Mouse (Mus musculus): ENCODE measurements at regions not wholly inside any gene's neighbourhood (a gene's known extent, or its start where the extent isn't known, plus 50 kb on each side); places are given as distances from the start of the nearest gene placed in this dataset.
A peak's percentile ranks its signal among the peaks of the same experiment; 100 is the strongest.

DNA sequence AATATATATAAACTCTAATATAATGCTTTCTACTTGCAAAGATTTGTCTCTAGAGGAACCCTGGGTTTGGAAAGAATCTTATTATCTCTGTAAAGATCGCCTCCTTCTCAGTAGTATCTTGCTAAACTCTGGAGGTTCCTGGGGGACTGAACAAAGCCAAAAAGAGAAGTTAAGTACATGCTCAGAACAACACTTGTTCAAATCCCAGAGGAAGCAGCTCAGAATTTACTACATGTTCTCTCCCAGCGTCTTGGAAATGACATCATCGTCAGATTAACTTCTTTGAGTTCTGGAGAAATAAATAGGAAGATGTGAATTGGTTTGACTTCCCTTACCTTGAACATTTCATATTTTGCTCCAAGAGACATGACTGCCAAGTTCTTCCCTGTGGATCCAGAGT is 77.7 kb upstream of the Thbs1 start:
- Histone ChIP-seq H3K36me3 (ENCODE audit: control insufficient read depth, insufficient read depth, low read length) (no peaks in the 10 kb centered on the region), H3K27ac (ENCODE audit: low read length) (no peak overlapping the region), H3K4me2 (ENCODE audit: low read depth, low read length) (no peak overlapping the region), H3K9me3 (replicated peaks; ENCODE audit: control insufficient read depth, low read length) (no peaks in the 10 kb centered on the region), H3K4me3 (replicated peaks; ENCODE audit: low read length) (no peak overlapping the region), H3K27me3 (ENCODE audit: control insufficient read depth, insufficient read depth, low read length) (no peaks in the 10 kb centered on the region), H3K9ac (ENCODE audit: low read length) (no peak overlapping the region), H3K4me1 (ENCODE audit: control insufficient read depth, insufficient read depth, low read length) (peaks cover 7% of the 10 kb centered on the region; the same call in 1 of the 2 replicates)
- no peak for ATAC-seq (ENCODE audit: insufficient read depth, low FRiP score)
- 79% methylated on average over 3 of the region's 3 CpGs for WGBS

DNA sequence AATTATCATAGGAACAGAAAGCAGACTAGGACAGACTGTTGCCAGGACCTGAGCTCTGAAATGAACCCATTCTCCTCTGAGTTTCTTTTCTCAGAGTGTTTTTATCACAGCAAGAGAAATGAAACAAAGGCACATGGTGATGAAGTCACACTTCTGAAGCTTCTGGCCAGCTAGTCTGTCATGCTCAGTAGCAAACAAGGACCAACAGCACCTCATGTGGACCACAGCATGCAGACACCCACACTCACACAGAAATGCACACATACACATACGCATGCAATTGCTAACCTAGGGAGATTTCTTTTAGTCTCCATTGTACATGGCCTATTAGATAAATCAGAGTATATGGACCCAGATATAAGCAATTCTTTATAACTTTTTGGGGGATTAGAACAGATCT is 76.3 kb upstream of the Thbs1 start:
- no peak overlapping the region for H3K4me3 ChIP-seq (replicated peaks; ENCODE audit: low read length)
- 97% methylated on average over 1 of the region's 1 CpGs for WGBS
- H3K27me3 ChIP-seq (ENCODE audit: control insufficient read depth, insufficient read depth, low read length), result no peaks in the 10 kb centered on the region
- no peak overlapping the region for H3K27ac ChIP-seq (ENCODE audit: low read length)
- no peak overlapping the region for H3K4me2 ChIP-seq (ENCODE audit: low read depth, low read length)
- H3K4me1 ChIP-seq (ENCODE audit: control insufficient read depth, insufficient read depth, low read length), result peaks cover 14% of the 10 kb centered on the region
- ATAC-seq (ENCODE audit: insufficient read depth, low FRiP score), result no peak
- H3K9ac ChIP-seq (ENCODE audit: low read length), result no peak overlapping the region
- no peaks in the 10 kb centered on the region for H3K36me3 ChIP-seq (ENCODE audit: control insufficient read depth, insufficient read depth, low read length)
- no peaks in the 10 kb centered on the region for H3K9me3 ChIP-seq (replicated peaks; ENCODE audit: control insufficient read depth, low read length)

DNA sequence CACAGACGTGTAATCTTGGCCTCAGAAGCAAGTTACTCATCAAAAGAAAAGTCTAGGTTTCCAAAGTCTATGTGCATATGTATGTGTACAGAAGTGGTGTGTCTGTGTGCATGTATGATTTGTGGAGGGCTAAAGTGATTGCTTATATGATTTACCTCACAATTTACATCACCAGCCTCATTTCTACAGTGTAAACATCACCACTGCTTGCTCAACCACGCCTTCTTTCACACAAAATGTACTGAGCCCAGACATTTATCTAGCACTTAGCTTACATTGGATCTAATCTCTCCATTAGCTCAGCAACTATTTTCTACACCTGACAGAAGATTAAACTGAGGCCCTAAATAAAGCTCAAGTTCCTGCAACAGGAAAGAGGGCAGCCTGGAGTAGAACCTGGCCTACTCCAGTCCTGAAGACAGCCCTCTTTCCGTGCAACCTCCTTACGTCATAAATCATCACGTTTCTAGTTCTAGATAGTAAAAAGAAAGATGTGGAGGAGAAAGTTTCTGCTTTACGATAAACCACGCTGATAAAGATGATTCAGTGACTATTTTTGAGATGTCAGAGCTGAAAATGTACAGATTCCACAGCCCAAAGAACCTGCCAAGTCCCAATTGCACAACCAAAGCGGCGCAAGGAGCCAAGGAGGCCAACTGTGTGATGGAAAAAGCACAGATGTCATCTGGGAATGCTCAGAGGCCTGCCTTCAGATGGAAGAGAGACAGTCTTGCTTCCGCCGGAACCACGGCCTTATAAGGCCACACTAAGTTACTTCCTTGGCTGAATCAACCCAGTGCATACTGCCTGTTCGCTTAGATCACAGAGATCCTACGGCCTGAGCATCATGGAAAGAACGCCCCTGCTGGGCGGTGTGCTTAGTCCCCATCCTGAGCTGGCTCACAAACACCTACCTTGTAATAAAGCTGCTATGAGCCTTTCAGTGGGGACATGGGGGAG is 72.5 kb upstream of the Thbs1 start:
- no peak overlapping the region for H3K4me3 ChIP-seq (replicated peaks; ENCODE audit: low read length)
- no peaks in the 10 kb centered on the region for H3K27me3 ChIP-seq (ENCODE audit: control insufficient read depth, insufficient read depth, low read length)
- no peaks in the 10 kb centered on the region for H3K36me3 ChIP-seq (ENCODE audit: control insufficient read depth, insufficient read depth, low read length)
- H3K4me1 ChIP-seq (ENCODE audit: control insufficient read depth, insufficient read depth, low read length), result peaks cover 19% of the 10 kb centered on the region
- peak; percentile 82 for ATAC-seq (ENCODE audit: insufficient read depth, low FRiP score)
- peak overlapping the region; percentile 60 for H3K27ac ChIP-seq (ENCODE audit: low read length)
- H3K4me2 ChIP-seq (ENCODE audit: low read depth, low read length), result no peak overlapping the region
- H3K9ac ChIP-seq (ENCODE audit: low read length), result no peak overlapping the region
- no peaks in the 10 kb centered on the region for H3K9me3 ChIP-seq (replicated peaks; ENCODE audit: control insufficient read depth, low read length)
- WGBS, result 56% methylated on average over 16 of the region's 16 CpGs

DNA sequence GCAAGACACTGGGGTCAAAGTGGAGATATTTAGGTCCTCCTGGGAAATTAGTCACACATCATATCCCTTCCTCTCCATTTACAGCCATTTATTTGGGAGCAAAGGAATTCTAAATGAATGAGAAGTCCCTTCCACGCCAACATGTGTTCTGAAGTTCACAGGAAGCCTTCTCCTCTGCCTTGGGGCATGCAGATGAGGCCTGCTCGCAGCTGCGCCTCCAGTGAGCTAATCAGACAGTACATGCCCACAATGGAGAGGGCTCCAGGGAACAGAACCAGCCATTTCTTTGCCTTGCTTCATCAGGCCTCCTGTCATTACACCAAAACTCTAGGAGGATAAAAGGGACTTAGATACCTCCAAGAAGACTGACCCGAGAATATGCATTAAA is 71.9 kb upstream of the Thbs1 start:
- Histone ChIP-seq H3K9me3 (replicated peaks; ENCODE audit: control insufficient read depth, low read length) (no peaks in the 10 kb centered on the region), H3K27ac (ENCODE audit: low read length) (peak overlapping the region; percentile 60), H3K4me1 (ENCODE audit: control insufficient read depth, insufficient read depth, low read length) (peaks cover 19% of the 10 kb centered on the region), H3K9ac (ENCODE audit: low read length) (no peak overlapping the region; the same call in 1 of the 2 replicates), H3K4me3 (replicated peaks; ENCODE audit: low read length) (no peak overlapping the region), H3K4me2 (ENCODE audit: low read depth, low read length) (no peak overlapping the region), H3K36me3 (ENCODE audit: control insufficient read depth, insufficient read depth, low read length) (no peaks in the 10 kb centered on the region), H3K27me3 (ENCODE audit: control insufficient read depth, insufficient read depth, low read length) (no peaks in the 10 kb centered on the region)
- ATAC-seq (ENCODE audit: insufficient read depth, low FRiP score), result no peak
- 71% methylated on average over 4 of the region's 4 CpGs for WGBS

DNA sequence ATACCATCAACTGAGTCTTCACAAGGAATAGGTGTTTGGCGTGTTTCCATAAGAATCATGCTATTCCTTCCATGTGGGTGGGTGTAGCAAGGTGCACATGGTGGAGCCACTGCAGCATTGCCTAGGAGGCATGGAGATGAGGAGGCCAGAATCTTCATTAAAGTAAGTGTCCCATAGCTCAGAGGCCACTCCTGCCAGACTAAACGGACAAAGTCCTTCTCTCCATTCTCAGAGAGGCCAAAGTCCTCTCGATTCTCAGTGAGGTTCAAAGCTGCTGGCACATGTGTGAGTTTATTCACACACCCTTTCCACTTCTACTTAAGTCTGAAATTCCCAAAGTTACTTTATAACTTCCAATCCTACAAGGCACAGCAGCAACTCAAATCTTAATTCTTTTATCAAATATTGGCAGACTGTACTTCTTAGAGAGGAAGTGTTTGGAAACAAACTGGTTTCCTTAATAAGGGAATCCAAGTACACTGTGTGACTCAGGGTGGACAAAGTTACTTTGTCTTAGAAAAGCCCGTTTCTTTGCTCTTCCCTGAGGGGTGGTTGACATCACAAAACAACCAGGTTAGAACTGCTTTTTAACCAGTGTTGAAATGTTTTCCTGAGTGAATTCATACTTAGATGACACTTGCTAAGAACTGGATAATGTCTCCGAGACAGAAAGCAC is 69.2 kb upstream of the Thbs1 start:
- no peaks in the 10 kb centered on the region for H3K27me3 ChIP-seq (ENCODE audit: control insufficient read depth, insufficient read depth, low read length)
- no peaks in the 10 kb centered on the region for H3K9me3 ChIP-seq (replicated peaks; ENCODE audit: control insufficient read depth, low read length)
- no peak for ATAC-seq (ENCODE audit: insufficient read depth, low FRiP score)
- H3K9ac ChIP-seq (ENCODE audit: low read length), result no peak overlapping the region
- no peak overlapping the region for H3K4me3 ChIP-seq (replicated peaks; ENCODE audit: low read length)
- H3K27ac ChIP-seq (ENCODE audit: low read length), result no peak overlapping the region
- no peak overlapping the region for H3K4me2 ChIP-seq (ENCODE audit: low read depth, low read length)
- WGBS, result 58% methylated on average over 5 of the region's 5 CpGs
- H3K4me1 ChIP-seq (ENCODE audit: control insufficient read depth, insufficient read depth, low read length), result peaks cover 19% of the 10 kb centered on the region
- no peaks in the 10 kb centered on the region for H3K36me3 ChIP-seq (ENCODE audit: control insufficient read depth, insufficient read depth, low read length)

DNA sequence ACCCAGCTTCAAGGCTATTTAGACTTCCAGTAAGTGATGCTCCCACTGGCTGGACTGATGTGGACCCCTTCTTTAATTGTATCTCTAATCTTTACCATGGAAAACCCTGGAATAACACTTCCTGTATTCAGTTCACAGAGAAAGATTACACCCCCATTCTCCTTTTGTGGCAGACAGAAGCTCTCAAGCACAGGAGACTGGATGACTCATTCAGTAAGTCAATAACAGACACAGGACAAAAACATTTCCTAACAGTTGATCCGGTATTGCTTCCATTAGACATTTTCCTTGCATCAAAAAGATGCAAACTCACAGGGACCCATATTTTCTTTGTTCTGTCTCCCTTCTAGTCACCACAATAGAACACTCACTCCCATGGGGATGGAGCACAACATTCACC is 67.0 kb upstream of the Thbs1 start:
- Histone ChIP-seq H3K4me1 (ENCODE audit: control insufficient read depth, insufficient read depth, low read length) (peaks cover 9% of the 10 kb centered on the region), H3K9me3 (replicated peaks; ENCODE audit: control insufficient read depth, low read length) (no peaks in the 10 kb centered on the region), H3K4me3 (replicated peaks; ENCODE audit: low read length) (no peak overlapping the region), H3K4me2 (ENCODE audit: low read depth, low read length) (no peak overlapping the region), H3K36me3 (ENCODE audit: control insufficient read depth, insufficient read depth, low read length) (no peaks in the 10 kb centered on the region), H3K27me3 (ENCODE audit: control insufficient read depth, insufficient read depth, low read length) (no peaks in the 10 kb centered on the region), H3K9ac (ENCODE audit: low read length) (no peak overlapping the region), H3K27ac (ENCODE audit: low read length) (no peak overlapping the region)
- 23% methylated on average over 1 of the region's 1 CpGs for WGBS
- no peak for ATAC-seq (ENCODE audit: insufficient read depth, low FRiP score)

DNA sequence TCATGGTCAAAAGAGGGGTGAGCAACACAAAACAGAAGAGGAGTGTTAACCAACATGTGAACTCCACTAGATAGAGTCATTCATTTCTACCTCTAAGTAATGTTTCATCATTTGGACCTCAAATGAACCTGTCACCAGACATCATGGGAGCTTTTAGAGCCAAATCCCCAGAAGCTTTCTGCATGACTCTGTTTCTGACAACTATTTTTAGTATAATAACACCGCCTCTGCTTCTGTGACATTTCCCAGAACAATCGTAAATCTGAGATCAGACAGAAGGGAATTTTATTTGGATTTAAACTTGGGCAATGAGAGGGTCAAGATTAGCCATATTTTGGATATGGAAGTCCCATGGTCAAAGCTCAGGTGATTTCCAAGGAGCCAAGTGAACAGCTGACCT is 61.4 kb upstream of the Thbs1 start:
- H3K4me1 ChIP-seq (ENCODE audit: control insufficient read depth, insufficient read depth, low read length), result no peaks in the 10 kb centered on the region
- H3K4me3 ChIP-seq (replicated peaks; ENCODE audit: low read length), result no peak overlapping the region
- no peak overlapping the region for H3K4me2 ChIP-seq (ENCODE audit: low read depth, low read length)
- H3K27me3 ChIP-seq (ENCODE audit: control insufficient read depth, insufficient read depth, low read length), result no peaks in the 10 kb centered on the region
- H3K27ac ChIP-seq (ENCODE audit: low read length), result no peak overlapping the region
- no peaks in the 10 kb centered on the region for H3K9me3 ChIP-seq (replicated peaks; ENCODE audit: control insufficient read depth, low read length)
- no peaks in the 10 kb centered on the region for H3K36me3 ChIP-seq (ENCODE audit: control insufficient read depth, insufficient read depth, low read length)
- WGBS, result 63% methylated on average over 2 of the region's 2 CpGs
- H3K9ac ChIP-seq (ENCODE audit: low read length), result no peak overlapping the region
- no peak for ATAC-seq (ENCODE audit: insufficient read depth, low FRiP score)

DNA sequence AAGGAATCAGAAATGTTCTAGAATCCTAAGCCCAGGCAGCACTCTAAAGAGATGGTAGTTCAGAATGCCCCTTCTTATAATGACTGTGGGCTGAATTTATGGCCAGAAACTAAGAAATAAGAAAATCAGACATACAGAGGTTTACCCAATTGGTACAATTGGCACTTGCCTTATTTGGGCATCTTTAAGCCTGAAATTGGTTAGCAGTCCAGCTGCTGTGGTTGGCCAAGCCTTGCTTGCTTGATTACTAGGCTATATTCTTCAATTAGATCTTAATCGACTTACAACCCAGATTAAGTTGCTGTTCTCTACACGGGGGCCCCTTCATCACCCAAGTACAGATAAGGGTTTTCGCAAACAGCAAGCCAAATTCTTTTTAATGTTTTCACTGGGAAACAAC is 60.1 kb upstream of the Thbs1 start:
- Histone ChIP-seq H3K36me3 (ENCODE audit: control insufficient read depth, insufficient read depth, low read length) (no peaks in the 10 kb centered on the region), H3K9ac (ENCODE audit: low read length) (no peak overlapping the region), H3K27ac (ENCODE audit: low read length) (no peak overlapping the region), H3K4me3 (replicated peaks; ENCODE audit: low read length) (no peak overlapping the region), H3K4me2 (ENCODE audit: low read depth, low read length) (no peak overlapping the region), H3K27me3 (ENCODE audit: control insufficient read depth, insufficient read depth, low read length) (no peaks in the 10 kb centered on the region), H3K4me1 (ENCODE audit: control insufficient read depth, insufficient read depth, low read length) (no peaks in the 10 kb centered on the region), H3K9me3 (replicated peaks; ENCODE audit: control insufficient read depth, low read length) (no peaks in the 10 kb centered on the region)
- ATAC-seq (ENCODE audit: insufficient read depth, low FRiP score), result no peak
- 87% methylated on average over 3 of the region's 3 CpGs for WGBS

DNA sequence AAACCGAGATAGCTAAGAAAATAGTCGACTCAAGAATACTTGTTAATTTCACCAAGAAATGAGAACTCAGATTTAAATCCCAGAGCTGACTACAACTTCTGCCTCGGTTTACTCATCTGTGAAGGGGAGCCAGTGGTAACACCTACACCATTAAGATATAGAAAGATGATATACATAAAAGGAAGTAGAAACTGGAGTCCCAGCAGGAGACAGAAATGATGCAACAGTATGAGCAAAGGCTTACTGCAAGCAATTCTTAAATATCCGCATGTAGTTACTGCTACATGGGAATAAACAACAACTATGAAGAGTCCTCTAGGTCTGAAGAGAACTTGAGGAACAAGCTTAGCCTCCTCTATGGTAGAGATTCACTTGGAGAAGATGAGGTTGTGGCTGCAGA is 58.2 kb upstream of the Thbs1 start:
- H3K9ac ChIP-seq (ENCODE audit: low read length), result no peak overlapping the region
- no peaks in the 10 kb centered on the region for H3K4me1 ChIP-seq (ENCODE audit: control insufficient read depth, insufficient read depth, low read length)
- no peak overlapping the region for H3K4me3 ChIP-seq (replicated peaks; ENCODE audit: low read length)
- H3K9me3 ChIP-seq (replicated peaks; ENCODE audit: control insufficient read depth, low read length), result no peaks in the 10 kb centered on the region
- H3K27me3 ChIP-seq (ENCODE audit: control insufficient read depth, insufficient read depth, low read length), result no peaks in the 10 kb centered on the region
- H3K4me2 ChIP-seq (ENCODE audit: low read depth, low read length), result no peak overlapping the region
- H3K36me3 ChIP-seq (ENCODE audit: control insufficient read depth, insufficient read depth, low read length), result no peaks in the 10 kb centered on the region
- 88% methylated on average over 4 of the region's 4 CpGs for WGBS
- no peak for ATAC-seq (ENCODE audit: insufficient read depth, low FRiP score)
- H3K27ac ChIP-seq (ENCODE audit: low read length), result no peak overlapping the region
